Mouse (Mus musculus): Measurements from ENCODE around the gene Mical3. TPM values are rescaled to one million over a fixed set of nuclear protein-coding genes. Genes with fewer than 3 reads are reported as not detected.

Gene Mical3
- polyA plus RNA-seq, 1 experiment: 17.8 TPM

- TF ChIP-seq FLI1 (IDR thresholded peaks at IDR 0.05; ENCODE audit: low read length): no peak
- no peak for TF ChIP-seq GATA1 (IDR thresholded peaks at IDR 0.05; ENCODE audit: borderline replicate concordance, low read length)
- H3K9me3 ChIP-seq: no peaks in the 10 kb centered on the region
- H3K4me3 ChIP-seq (replicated peaks): peak overlapping the region; percentile 80
- H3K36me3 ChIP-seq (replicated peaks; ENCODE audit: low read length): peaks cover 62% of the 10 kb centered on the region
- H3K27me3 ChIP-seq (replicated peaks): no peaks in the 10 kb centered on the region
- H3K4me1 ChIP-seq: peaks cover 86% of the 10 kb centered on the region
Observed at GRCm38 (mm10) chr6:121093662-121094408, 37.0 kb downstream of the Mical3 start.

DNA sequence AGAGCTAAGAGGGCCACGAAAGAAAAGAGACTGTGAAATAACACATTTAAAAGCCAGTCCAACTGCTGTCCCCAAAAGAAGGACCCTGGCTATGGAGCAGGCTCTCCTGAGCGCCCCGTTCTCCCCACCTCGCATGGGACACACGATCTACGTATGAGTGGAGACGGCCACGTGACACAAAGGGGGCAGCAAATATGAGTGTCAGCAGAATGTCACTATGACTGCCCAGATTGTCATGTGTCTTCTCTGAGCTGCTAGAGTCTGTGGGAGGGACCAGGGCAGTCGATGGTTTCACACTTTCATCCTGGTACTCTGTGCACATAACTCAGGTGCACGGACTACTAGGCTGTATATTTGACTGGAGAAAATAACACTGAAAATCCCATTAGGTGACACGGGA, 40.0 kb downstream of the Mical3 start:
- peaks cover 88% of the 10 kb centered on the region for H3K4me1 ChIP-seq
- H3K9me3 ChIP-seq: no peaks in the 10 kb centered on the region
- no peak for TF ChIP-seq GATA1 (IDR thresholded peaks at IDR 0.05; ENCODE audit: borderline replicate concordance, low read length)
- no peak for TF ChIP-seq FLI1 (IDR thresholded peaks at IDR 0.05; ENCODE audit: low read length)
- H3K36me3 ChIP-seq (replicated peaks; ENCODE audit: low read length): peaks cover 58% of the 10 kb centered on the region
- H3K4me3 ChIP-seq (replicated peaks): no peak overlapping the region
- no peaks in the 10 kb centered on the region for H3K27me3 ChIP-seq (replicated peaks)

DNA sequence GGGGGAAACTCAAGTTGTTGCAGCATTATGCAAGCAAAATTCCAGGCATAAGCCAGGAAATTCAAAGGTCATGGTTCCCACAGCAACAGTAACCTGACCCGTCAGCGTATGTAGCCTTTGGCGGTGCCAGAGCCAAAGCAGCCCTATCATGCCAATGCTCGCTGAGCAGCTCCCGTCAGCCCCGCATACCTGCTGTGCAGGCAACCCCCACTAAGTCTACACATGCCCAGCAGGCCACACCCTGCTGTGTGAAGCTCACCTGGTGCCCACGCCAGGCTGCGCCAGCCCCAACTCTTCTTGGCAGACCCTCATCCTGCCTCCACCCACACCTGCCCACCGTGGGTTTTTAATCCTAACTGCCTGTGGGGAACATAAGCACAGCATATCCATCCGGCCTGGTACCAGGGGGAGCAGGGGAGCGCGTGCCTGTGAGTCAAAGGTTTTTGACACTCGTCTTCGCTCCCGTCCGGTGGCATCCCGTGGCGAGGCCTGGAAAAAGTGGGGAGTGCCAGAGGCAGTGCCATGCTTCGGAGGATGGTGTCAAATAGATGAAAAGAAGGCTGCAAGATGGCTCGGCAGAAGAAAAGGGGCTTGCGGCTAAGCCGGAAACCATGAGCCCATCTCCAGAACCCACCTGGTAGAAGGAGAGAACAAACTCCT, 43.1 kb downstream of the Mical3 start:
- Histone ChIP-seq H3K36me3 (replicated peaks; ENCODE audit: low read length) (peaks cover 52% of the 10 kb centered on the region), H3K27me3 (replicated peaks) (no peaks in the 10 kb centered on the region), H3K9me3 (no peaks in the 10 kb centered on the region), H3K4me3 (replicated peaks) (peak overlapping the region; percentile 5), H3K4me1 (peaks cover 88% of the 10 kb centered on the region)
- TF ChIP-seq FLI1 (IDR thresholded peaks at IDR 0.05; ENCODE audit: low read length) (no peak), GATA1 (IDR thresholded peaks at IDR 0.05; ENCODE audit: borderline replicate concordance, low read length) (no peak)

- Histone ChIP-seq H3K9me3 (no peaks in the 10 kb centered on the region), H3K4me3 (replicated peaks) (no peak overlapping the region), H3K36me3 (replicated peaks; ENCODE audit: low read length) (peaks cover 53% of the 10 kb centered on the region), H3K27me3 (replicated peaks) (no peaks in the 10 kb centered on the region), H3K4me1 (peaks cover 89% of the 10 kb centered on the region)
- TF ChIP-seq FLI1 (IDR thresholded peaks at IDR 0.05; ENCODE audit: low read length) (no peak), GATA1 (IDR thresholded peaks at IDR 0.05; ENCODE audit: borderline replicate concordance, low read length) (no peak)
Observed at GRCm38 (mm10) chr6:121087127-121087526, 43.7 kb downstream of the Mical3 start.

GRCm38 (mm10) chr6:121086226-121086625, 44.6 kb downstream of the Mical3 start:
- peak overlapping the region; percentile 68 for H3K4me3 ChIP-seq (replicated peaks)
- TF ChIP-seq FLI1 (IDR thresholded peaks at IDR 0.05; ENCODE audit: low read length) (no peak), GATA1 (IDR thresholded peaks at IDR 0.05; ENCODE audit: borderline replicate concordance, low read length) (no peak)
- no peaks in the 10 kb centered on the region for H3K9me3 ChIP-seq
- H3K36me3 ChIP-seq (replicated peaks; ENCODE audit: low read length): peaks cover 56% of the 10 kb centered on the region
- H3K27me3 ChIP-seq (replicated peaks): no peaks in the 10 kb centered on the region
- peaks cover 93% of the 10 kb centered on the region for H3K4me1 ChIP-seq

DNA sequence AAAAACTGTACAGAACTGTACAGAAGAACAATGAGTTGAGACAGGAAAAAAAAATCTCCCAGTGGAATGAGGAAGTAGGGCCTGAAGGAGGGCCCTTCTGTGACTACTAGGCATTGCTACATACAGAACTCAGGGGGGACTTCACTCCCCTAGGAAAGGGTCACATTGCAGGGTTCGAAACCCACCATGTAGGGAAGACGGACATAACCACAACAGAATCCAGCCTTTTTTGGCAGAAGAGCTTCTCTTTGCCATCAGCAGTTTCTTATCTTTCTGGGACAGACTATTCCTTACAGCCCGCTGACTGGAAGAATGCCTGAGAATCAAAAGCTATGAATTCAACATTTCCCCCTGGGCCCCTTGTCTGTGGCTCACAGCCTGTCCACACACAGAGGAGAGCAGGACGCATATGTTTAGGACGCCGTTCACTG, 46.7 kb downstream of the Mical3 start:
- H3K9me3 ChIP-seq: no peaks in the 10 kb centered on the region
- peaks cover 100% of the 10 kb centered on the region for H3K4me1 ChIP-seq
- H3K36me3 ChIP-seq (replicated peaks; ENCODE audit: low read length): peaks cover 60% of the 10 kb centered on the region
- peak overlapping the region; percentile 85 for H3K4me3 ChIP-seq (replicated peaks)
- no peak for TF ChIP-seq FLI1 (IDR thresholded peaks at IDR 0.05; ENCODE audit: low read length)
- TF ChIP-seq GATA1 (IDR thresholded peaks at IDR 0.05; ENCODE audit: borderline replicate concordance, low read length): 0 out of 3 replicates have a peak, but pooled peaks have one; percentile 35
- H3K27me3 ChIP-seq (replicated peaks): no peaks in the 10 kb centered on the region

DNA sequence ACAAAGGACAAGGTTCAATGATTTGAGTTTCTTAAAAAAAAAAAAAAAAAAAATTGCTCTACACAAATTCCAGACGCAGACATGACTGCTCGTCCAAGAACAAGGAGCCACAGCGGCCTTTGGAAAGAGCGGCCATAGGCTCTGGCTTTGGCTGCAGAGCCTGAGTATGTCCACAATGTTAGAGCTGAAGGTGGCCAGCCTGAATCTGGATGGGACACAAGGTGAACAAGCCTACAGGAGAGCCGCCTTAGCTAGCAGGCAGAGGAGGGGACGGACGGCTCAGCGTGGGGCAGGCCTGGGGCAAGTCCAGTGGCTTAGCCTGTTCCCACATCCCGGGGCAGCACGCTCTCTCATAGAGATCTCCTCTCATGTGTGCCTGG, 48.7 kb downstream of the Mical3 start:
- peaks cover 63% of the 10 kb centered on the region for H3K36me3 ChIP-seq (replicated peaks; ENCODE audit: low read length)
- TF ChIP-seq GATA1 (IDR thresholded peaks at IDR 0.05; ENCODE audit: borderline replicate concordance, low read length) (no peak), FLI1 (IDR thresholded peaks at IDR 0.05; ENCODE audit: low read length) (no peak)
- peaks cover 100% of the 10 kb centered on the region for H3K4me1 ChIP-seq
- H3K4me3 ChIP-seq (replicated peaks): peak overlapping the region; percentile 4
- no peaks in the 10 kb centered on the region for H3K27me3 ChIP-seq (replicated peaks)
- H3K9me3 ChIP-seq: no peaks in the 10 kb centered on the region

- Histone ChIP-seq H3K9me3 (no peaks in the 10 kb centered on the region), H3K36me3 (replicated peaks; ENCODE audit: low read length) (peaks cover 64% of the 10 kb centered on the region), H3K4me3 (replicated peaks) (peak overlapping the region; percentile 33), H3K27me3 (replicated peaks) (no peaks in the 10 kb centered on the region), H3K4me1 (peaks cover 100% of the 10 kb centered on the region)
- TF ChIP-seq FLI1 (IDR thresholded peaks at IDR 0.05; ENCODE audit: low read length) (no peak), GATA1 (IDR thresholded peaks at IDR 0.05; ENCODE audit: borderline replicate concordance, low read length) (no peak)
Observed at GRCm38 (mm10) chr6:121081288-121082093, 49.3 kb downstream of the Mical3 start.

GRCm38 (mm10) chr6:121078175-121078574, 52.6 kb downstream of the Mical3 start:
- Histone ChIP-seq H3K9me3 (no peaks in the 10 kb centered on the region), H3K4me1 (peaks cover 97% of the 10 kb centered on the region), H3K4me3 (replicated peaks) (peak overlapping the region; percentile 46), H3K27me3 (replicated peaks) (no peaks in the 10 kb centered on the region), H3K36me3 (replicated peaks; ENCODE audit: low read length) (peaks cover 57% of the 10 kb centered on the region)
- no peak for TF ChIP-seq GATA1 (IDR thresholded peaks at IDR 0.05; ENCODE audit: borderline replicate concordance, low read length)
- TF ChIP-seq FLI1 (IDR thresholded peaks at IDR 0.05; ENCODE audit: low read length): no peak
